Mouse (Mus musculus) spleen, adult 2 months (tissue): ENCODE measurements around the gene Gatm.

Experiments used
- CTCF ChIP-seq: fragments of 200-500 bp; IDR thresholded peaks from 2 replicates; pipeline ENCODE4 v1.5.1; 2011; ENCODE audit warnings: mild to moderate bottlenecking, inconsistent platforms; ENCODE audit not compliant: insufficient read depth, insufficient read length, insufficient replicate concordance; ENCODE audit errors: extremely low read depth
- POLR2A ChIP-seq: fragments of 200-500 bp; IDR thresholded peaks from 2 replicates; pipeline ENCODE4 v1.6.1; 2011; ENCODE audit warnings: low read depth, low read length, inconsistent platforms

GRCm38 (mm10) chr2:122638029-122638428 lies 26.9 kb upstream of the Gatm start:
- TF ChIP-seq CTCF, result no peak
- TF ChIP-seq POLR2A, result no peak
